Mouse (Mus musculus): ENCODE measurements at regions not wholly inside any gene's neighbourhood (a gene's known extent, or its start where the extent isn't known, plus 50 kb on each side); places are given as distances from the start of the nearest gene placed in this dataset.

- TF ChIP-seq POLR2A (IDR thresholded peaks at IDR 0.05; ENCODE audit: borderline replicate concordance, control insufficient read depth, low read depth, low read length) = no peak
- TF ChIP-seq CTCF (IDR thresholded peaks at IDR 0.05; ENCODE audit: control insufficient read depth, insufficient read depth, low read length) = no peak
These were observed 444.2 kb upstream of the Gm19410 start for GRCm38 (mm10) chr8:35321270-35321865.

All from bone marrow, adult 2 months (tissue).